Mouse (Mus musculus): ENCODE results near the gene Olfr543.

DNA sequence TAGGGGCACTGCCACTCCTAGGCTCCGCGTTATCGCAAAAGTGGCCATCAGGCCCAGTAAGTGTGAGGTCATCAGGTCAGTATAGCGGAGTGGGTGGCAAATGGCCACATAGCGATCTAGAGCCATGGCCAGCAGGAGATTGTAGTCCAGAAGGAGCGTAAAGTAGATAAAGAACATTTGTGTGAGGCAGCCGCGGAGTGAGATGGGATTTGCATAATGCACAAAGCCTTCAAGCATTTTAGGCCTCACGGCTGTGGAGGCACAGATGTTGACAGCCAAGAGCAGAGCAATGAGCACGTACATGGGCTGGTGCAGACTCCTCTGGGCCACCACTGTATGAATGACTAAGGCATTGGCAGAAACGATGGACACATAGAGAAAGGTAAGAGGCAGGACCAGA is 4.1 kb downstream of the Olfr543 start:
- TF ChIP-seq CTCF (IDR thresholded peaks at IDR 0.05; ENCODE audit: low read depth): 0 out of 2 replicates have a peak, but pooled peaks have one; percentile 20
- no peak for TF ChIP-seq EP300 (optimal IDR thresholded peaks at IDR 0.05)
